Mouse (Mus musculus): ENCODE data around the gene Ankrd6.

Gene Ankrd6

DNA sequence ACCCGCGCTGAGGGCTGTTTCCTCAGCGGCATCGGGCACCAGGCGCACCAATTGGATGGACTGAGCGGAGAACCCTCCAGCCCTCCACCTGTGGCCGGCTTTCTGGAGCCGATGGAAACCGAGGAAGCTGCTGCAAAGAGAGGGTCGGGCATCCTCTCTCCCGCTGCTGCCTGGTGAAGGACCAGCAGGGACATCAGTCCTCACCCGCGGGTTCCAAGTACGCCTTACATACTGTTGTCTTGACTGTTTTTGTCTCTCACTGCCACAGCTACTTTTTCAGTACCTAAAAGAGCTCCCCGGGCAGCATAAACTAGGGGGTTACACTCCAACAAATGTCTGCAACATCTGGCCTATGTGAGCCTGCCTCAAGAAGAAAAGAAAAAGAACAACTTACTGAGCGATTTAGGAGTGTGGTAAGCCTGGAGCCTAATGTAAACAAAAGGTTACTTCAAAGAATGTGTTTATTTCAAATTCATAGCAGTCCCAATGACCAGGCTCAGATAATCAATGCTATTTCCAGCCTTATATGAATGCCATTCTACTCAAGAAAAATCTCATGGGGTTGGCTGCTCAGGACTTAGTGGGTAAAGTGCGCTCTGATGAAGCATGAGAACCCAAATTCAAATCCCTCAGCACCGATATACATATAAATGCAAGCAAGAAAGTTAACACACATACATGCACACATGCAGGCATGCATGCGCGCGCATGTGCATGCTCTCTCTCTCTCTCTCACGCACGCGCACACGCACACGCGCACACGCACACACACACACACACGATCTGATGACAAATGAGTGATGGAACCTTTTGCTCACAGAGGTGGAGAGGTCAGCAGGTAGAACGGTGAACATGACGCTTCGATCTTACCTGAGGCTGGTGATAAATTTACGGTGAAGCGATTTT lies 647 bp upstream of the Ankrd6 start:
- no peak for DNase-seq (ENCODE audit: low read depth)

DNA sequence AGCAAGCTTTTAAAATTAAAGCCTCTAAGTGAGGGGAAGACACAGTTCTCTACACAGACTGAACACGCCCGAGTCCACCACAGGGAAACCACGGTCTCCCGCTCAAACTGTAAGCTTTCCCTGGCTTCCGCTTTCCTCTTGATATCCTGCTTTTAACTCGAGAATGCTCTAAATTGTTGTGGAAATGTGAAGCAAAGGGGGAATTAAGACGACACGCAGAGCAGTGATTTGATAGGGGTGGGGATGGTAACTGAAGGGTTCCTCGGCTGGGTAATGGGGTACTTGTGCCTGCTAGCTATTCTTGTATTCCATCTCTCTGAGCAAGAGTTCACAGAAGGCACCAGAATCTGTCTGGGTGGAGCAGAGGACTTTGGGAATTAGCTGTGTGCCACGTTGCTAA lies 1.9 kb downstream of the Ankrd6 start:
- no peak for DNase-seq (ENCODE audit: low read depth)

DNA sequence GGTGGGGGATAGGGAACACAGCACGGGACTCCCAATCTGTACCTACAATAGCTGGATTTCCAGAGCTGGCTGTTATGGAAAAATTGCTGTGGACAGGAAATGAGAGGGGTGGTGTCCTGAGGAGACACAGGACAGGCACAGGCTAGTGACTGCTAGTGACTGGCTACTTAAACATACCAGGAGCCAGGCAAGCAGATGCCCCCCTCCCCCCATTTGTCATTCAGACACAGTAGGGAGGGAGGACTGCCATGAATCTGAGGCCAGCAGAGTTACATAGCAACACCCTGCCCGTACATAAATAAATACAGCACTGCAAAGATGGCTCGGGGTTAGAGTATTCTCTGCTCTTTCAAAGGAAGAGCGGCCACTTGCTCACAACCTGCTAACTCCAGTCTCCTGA lies 3.0 kb downstream of the Ankrd6 start:
- DNase-seq (ENCODE audit: low read depth) = no peak

DNA sequence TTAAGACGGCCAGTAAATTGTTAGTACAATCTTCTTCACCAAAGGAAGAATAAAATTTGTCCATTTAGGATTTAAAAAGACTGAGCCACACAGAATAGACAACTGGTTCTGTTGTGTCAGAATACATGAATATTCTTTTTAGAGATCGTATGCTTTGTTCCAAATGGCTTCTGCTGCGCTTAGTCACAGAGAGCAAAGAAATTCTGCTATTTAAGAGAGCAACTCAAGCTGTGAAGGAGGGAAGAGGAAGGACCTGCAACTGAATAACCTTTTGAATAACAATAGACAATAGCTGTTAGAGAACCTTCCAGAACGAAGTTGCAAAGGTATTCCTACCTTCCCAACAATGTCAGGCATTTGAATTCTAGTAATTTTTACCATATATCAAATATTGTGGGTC lies 9.7 kb downstream of the Ankrd6 start:
- no peak for DNase-seq (ENCODE audit: low read depth)

DNA sequence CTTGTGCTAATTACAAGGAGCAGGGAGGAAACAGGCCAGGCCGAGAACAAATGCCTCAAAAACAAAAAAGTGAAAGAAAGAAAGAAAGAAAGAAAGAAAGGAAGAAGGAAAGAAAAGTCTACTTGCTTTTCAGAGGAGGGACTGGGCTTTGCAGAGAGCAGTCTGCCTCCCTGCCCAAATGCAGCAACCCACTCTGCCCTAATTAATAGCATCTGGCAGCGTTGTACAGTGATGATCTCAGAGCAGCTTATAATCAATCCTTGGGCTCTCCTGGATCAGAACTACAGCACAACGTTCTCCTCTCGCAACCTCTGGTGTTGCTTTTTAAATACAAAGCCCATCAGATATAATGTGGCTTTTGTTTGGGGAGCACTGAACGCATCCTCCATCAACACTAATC lies 10.7 kb downstream of the Ankrd6 start:
- DNase-seq (ENCODE audit: low read depth) = no peak

DNA sequence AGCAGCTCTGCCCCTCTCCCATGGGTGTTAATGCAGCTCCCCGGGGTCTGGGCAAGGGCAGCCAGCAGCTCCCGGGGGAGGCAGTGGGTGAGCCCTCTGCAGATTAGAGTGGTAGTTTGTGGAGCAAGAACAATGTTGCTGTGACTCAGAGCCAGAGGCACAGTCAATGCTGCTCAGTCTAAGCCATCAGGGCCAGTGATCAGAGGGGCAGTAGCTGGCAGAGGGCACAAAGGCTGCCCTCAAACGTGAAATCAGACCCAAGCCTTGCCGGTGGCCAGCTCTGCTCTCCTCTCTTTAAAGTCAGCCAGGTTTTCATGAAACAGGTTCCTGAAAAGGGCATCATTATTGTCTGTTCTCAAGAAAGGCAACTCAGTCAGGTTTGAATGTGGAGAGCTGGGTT lies 11.1 kb downstream of the Ankrd6 start:
- DNase-seq (ENCODE audit: low read depth) = no peak

DNA sequence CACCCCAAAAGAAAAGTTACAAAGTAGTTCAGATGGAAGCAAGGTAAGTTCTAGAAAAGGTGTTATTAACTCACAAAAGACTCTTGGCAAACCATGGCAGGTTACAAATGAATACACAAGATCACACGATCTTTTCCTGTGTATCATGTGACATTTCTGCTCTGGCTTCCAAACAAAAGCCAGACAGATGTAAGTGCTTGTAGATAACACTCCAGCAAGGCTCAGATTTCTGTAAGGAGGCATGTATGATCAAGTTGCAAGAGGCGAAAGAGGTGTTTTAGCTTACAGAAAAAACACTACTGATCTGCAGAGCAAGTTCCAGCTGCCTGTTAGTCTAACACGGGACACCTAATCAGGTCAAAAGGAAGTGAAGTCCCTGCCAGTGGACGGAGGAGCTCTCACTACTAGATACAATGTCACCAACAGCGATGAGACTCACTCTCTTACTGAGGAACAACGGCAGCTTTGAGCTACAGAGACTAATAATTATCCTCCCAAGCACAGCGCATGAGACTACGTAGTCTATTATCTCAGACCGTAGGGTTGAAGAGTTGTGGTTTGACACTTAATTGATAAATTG lies 13.8 kb downstream of the Ankrd6 start:
- no peak for DNase-seq (ENCODE audit: low read depth)

DNA sequence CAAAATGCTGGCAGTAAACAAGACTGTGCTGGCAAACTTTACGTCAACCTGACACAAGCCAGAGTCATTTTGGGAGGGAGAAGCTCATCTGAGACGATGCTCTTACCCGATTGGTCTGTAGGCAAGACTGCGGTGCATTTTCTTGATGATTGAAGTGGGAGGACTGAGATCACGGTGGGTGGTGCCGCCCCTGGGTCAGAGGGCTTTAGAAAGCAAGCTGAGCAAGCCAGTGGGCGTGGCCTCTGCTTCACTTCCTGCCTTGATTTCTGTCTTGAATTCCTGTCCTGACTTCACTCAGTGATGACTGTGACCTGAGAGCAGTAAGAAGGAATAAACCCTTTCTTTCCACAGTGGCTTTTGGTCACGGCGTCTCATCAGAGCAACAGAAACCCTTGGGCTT lies 18.6 kb downstream of the Ankrd6 start:
- no peak for DNase-seq (ENCODE audit: low read depth)

DNA sequence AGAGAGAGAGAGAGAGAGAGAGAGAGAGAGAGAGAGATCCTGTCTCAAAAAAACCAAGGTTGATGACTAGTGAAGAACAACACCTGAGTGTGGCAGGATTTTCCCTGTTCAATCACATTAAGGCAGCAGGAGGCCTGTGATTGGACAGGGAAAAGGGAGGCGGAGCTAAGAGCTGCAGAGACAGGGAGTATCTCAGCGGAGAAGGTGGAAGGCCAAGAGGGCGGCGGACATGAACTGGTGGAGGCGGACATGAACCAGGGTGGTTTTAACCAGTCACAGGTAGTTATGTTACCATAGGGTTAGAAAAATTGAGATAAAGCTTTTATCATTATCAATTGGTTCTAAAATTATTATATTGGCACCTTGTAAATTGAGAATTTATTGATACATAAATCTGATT lies 20.9 kb downstream of the Ankrd6 start:
- DNase-seq (ENCODE audit: low read depth) = no peak

DNA sequence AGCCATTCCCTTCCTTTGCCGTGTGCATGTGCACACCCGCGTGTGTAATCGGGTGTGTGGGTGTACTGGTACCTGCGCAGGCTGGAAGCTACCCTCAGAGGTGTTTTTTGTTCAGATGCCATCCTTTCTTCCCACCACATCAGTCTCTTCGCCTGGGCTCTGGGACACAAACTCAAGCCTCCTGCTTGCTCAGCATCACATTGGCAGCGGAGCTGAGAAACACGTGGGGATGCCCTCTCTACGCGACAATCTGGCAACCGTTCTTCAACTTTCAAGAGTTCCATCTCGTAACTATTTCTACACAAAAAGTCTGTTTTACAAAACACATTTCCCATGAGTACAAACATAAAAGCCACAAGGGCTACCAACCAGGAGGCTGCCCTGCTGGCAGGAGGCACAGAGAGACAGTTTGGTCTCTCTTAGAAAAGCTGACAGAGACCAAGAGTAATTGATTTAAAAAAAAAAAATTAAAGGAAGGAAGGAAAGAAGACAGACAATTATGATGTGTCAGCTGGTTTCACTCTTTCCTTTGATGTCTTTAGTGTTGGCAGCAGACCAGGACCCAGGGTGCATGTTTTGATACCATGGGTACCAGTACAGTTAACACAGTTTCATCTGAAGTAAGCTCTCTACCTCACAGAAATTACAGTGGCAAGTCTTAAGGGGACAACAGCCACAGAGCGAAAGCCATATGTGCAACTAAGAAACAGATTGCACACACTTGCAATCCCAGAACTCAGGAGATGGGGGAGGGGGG lies 21.8 kb downstream of the Ankrd6 start:
- no peak for DNase-seq (ENCODE audit: low read depth)

DNA sequence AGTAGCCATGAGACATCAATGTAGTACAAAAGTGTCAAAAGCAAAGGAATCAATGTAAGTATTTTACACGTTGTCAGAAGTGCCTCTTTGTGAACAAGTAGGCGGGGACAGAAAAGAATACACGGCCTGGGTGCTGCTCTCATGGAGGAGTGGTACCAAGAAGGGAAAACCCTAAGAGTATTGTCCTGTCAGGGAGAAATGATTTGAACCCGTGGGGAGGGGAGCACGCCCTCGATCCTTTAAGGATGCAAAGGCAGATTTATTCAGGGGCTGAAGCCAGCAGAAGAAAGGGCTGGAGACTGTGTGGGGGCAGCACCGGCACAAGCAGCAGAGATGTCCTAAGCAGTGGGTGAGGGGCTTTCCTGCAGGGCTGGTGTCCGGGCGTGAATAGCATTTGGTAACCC lies 26.7 kb downstream of the Ankrd6 start:
- no peak for DNase-seq (ENCODE audit: low read depth)

DNA sequence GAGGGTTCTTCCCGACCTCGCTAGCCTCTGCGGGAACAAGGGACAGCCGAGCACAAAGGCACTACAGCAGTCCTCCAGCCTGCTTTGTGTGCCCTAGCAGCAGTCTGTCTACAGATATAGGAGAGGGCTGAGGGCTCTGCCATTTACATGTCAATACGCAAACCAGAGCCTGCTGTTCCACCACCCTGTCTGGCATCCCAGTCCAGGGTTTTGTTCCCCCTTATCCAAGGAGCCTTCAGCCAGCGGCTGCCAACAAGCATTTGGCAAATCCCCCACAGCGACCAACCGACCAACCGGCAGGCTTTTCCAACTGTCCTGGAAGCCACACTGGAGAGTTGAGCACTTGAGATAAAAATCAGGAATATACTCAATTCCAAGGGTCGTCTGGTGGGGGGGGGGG lies 27.2 kb downstream of the Ankrd6 start:
- DNase-seq (ENCODE audit: low read depth) = no peak

DNA sequence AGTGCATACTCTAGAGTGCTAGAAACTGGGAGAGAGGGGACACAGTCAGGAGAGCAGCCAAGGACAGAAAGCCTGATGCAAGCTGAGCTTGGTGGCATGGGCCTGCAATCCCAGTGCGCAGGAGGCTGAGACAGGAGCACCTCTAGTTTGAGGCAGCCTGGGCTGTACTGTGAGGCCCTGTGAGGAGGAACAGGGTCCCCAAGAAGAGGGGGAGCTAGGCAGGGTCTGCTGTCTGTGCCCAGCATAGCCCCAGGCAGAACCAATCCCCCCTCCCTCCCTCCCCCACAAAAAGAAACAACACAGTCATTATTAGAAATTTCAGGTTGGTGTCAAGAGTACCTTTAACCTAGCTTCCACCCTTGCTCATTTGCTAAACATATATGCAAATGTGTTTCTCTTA lies 27.8 kb downstream of the Ankrd6 start:
- DNase-seq (ENCODE audit: low read depth) = no peak

DNA sequence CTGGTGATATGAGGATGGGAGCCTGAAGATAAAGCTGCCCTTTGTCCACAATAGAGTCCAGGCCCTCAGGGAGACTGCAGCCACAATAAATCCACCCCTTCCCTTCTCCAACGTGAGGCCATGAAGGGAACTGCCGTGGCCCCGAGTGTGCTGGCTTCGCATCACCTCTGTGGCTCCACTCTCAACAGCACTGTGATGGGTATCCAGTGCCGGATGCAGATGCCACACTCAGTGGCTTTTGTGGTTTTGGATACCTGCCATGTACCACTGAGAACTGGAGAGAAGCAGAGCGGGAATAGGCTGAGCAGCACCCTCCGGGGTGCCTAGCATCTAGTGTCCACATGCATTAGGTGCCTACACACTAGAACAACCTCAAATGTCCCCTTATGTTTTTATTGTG lies 29.8 kb downstream of the Ankrd6 start:
- DNase-seq (ENCODE audit: low read depth) = no peak

DNA sequence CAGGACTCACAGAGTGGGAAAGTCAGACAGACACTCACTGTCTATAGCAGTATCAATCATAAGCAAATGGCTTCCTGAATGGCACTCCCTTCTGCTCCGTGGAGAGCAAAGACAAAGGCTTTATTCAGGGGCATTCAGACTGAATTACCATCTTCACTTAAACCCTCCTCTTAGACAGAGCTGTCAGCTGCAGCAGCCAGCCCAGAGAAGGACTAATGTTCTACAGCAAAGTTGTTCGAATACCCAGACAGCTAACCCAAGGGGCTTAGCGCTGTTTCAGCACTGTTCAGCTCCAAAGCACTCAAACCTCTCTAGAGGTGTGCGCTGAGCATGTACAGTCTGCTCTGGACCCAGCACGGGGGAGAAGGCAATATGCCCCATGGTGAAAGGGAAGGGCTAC lies 32.1 kb downstream of the Ankrd6 start:
- DNase-seq (ENCODE audit: low read depth) = no peak

DNA sequence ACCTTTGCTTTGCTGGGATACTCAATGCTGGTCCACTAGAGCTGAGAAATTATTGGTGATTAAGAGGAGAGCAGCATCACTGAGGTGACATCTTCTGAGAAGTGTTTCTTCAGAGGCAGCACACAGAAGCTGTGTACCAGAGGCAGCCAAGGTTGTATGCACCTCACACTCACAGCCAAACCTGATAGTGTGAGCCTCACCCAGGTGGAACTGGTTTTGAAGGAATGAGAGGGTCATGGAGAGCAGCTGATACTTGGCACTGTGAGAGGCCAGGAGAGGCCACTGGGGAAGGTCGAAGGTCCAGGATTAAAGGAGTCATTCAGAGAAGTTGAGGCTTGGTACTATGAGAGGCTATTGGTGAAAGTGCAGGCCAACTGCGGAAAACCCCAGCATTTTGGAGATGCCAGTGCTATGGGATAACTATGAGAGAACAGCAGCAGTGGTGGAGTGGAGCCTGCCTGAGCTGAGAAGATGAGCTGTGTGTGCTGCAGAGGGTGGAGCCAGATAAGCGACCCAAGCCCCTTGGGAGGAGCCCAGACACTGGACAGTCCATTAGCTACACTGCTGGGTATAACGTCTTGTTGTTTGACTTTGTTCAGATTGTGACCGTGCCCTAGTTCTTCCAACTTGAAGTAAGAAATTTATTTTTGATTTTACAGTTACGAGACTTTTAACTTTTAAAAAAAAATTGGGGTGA lies 33.8 kb downstream of the Ankrd6 start:
- DNase-seq (ENCODE audit: low read depth) = no peak

DNA sequence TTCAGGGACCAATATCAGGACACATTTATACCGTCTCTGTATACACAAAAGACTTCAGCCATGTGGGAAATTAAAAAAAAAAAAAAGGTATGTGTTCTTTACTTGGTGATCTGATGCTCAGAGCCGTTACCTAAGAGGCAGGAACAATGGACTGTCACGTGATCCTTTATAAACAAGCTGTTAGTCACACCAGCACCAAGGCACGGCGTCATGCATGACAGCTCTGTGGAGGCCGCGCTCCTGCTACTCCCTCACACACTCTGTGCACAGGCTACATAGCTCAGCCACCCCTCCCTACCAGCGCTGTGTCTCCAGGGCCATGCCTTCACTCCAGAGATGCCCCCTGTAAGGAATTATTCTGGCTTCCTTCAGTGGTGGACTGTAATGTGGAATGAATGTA lies 34.7 kb downstream of the Ankrd6 start:
- no peak for DNase-seq (ENCODE audit: low read depth)

DNA sequence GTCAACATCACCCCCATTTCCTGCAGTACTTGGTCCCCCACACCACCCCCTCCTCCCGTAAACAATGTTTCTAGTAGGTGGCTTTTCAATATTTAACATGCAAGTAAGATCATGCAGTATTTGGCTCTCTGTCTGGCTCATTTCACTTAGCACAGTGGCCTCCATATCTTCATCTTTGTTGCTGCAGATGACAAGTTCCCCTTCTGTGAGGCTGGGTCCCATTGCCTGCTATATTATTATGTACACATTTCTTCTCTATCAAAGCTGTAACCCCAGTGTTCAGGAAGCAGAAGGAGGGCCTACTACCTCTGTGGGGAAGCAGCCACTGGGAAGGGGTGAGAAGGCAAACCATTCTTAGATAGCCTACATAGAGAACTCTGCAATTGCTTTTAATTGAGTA lies 40.6 kb downstream of the Ankrd6 start:
- no peak for DNase-seq (ENCODE audit: low read depth)

DNA sequence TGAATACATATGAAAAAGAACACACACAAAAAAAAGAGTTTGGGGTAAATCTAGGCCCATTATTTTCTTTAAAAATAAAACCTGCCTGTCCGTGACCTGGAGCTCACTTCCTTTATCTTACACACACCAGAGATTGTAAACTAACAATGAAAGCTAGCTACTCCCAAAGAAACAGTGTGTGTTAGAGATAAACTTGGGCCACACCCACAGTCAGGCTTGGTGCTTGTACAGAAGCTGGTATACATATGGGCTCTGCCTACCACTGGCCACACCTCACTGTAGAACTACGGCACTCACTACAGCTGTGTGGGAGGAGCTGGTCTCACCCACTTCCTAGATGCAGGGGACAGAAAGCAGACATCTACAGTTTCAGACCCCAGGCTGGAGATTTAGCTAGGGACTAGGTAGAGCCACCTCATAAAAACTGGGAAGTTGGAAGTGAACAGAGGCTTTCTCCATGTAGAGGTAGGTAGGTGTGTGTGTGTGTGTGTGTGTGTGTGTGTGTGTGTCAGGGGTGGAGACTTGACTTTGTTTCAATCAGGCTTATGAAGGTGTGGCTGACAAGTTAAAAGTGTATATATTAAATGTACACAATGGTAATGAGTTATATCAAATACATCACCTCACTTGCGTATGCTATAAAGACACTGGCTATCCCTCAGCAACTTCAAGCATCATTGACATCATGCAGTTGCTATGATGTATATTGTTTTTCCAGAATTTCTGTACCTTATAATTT lies 41.2 kb downstream of the Ankrd6 start:
- peak; percentile 96 for DNase-seq (ENCODE audit: low read depth)

DNA sequence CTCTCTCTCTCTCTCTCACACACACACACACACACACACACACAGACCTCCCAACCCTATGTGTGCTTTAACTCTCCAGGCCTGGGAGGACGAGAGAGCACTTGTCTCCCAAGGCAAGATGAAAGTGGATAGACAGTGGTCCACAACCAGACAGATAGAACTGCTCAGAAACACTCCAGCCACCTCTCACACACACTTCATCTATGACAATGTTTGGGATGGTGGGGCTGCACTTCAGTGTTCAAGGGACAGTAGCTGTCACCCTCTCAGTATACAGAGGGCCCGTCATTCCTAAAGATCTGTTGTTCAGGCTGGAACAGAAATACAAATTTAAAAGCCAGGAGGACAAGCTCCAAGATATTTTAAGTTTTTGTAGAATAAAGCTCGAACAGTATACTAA lies 43.0 kb downstream of the Ankrd6 start:
- no peak for DNase-seq (ENCODE audit: low read depth)

DNA sequence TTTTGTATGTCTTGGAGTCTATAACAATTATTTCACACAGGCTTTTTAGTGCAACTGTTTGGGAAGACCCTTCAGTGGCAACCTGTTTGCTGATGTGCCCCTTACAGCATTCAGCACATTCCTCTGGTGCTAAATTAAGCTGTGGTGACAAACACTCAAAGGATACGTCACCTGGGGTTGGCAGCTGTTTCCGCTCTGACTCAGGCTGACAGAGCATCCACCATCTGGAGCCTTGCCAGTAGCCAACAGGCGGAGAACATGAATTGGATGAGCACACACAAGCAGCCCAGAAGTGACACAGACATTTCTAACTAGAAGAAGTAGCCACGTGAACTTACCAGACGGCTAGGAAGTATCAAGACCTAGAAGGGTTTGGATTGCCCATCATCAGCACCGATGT lies 44.0 kb downstream of the Ankrd6 start:
- DNase-seq (ENCODE audit: low read depth) = no peak

DNA sequence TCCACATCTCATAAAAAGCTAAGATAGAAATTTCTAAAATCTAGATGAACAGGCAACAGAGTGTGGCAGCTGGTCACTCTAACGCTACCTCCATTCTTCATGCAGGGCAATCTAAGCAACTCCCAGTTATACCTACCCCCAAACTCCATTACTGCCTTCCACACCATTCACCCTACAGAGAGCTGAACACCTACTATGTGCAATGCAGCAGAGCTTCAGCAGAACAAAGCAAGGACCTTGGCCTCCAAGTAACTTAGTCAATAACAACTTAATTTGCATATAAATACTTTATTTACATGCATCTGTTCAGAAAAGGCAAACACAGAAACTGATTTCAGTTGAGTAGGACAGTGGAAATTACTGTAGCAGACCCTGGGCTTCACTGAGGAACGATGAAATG lies 44.7 kb downstream of the Ankrd6 start:
- no peak for DNase-seq (ENCODE audit: low read depth)

Measured in c-Kit-positive CD71-positive TER-119-negative erythroid progenitor cells, embryonic 14.5 days (primary cell).